Mouse (Mus musculus) hindbrain, postnatal 0 days (tissue): ENCODE measurements around the gene Cyp21a1. TPM values are rescaled to one million over a fixed set of nuclear protein-coding genes. Genes with fewer than 3 reads are reported as not detected.
A peak's percentile ranks its signal among the peaks of the same experiment; 100 is the strongest.
"Not testable (repeated sequence)": the region's sequence is repeated elsewhere in the genome, so short reads cannot be mapped to it uniquely, and the experiment has no call there.

Source experiments
- ATAC-seq: fragments of 200-750 bp; cut with Nextera tagmentation; 2 replicates; pipeline ENCODE4 v1.8.0; 2017; ENCODE audit warnings: mild to moderate bottlenecking, moderate TSS enrichment, moderate library complexity
- DNase-seq: peaks from one replicate; pipeline ENCODE4 v3.0.0-alpha.2; 2015; ENCODE audit warnings: low spot score
- H3K27ac ChIP-seq: fragments of 300-500 bp; sonication (generic); 2 replicates; pipeline ENCODE4 v1.5.1; 2014; ENCODE audit warnings: mild to moderate bottlenecking
- H3K27me3 ChIP-seq: fragments of 300-500 bp; sonication (generic); 2 replicates; pipeline ENCODE4 v1.6.1; 2014; ENCODE audit warnings: low read length, mixed read lengths; ENCODE audit not compliant: insufficient read depth
- H3K36me3 ChIP-seq: fragments of 300-500 bp; sonication (generic); 2 replicates; pipeline ENCODE4 v1.6.1; 2014; ENCODE audit warnings: low read length, mixed read lengths; ENCODE audit not compliant: insufficient read depth
- H3K4me1 ChIP-seq: fragments of 300-500 bp; sonication (generic); 2 replicates; pipeline ENCODE4 v1.6.1; 2014; ENCODE audit warnings: antibody characterized with exemption, low read length, mixed read lengths; ENCODE audit not compliant: insufficient read depth
- H3K4me2 ChIP-seq: fragments of 300-500 bp; sonication (generic); 2 replicates; pipeline ENCODE4 v1.6.1; 2014; ENCODE audit warnings: low read depth, mild to moderate bottlenecking, low read length, moderate library complexity, mixed read lengths
- H3K4me3 ChIP-seq: fragments of 300-500 bp; sonication (generic); 2 replicates; pipeline ENCODE4 v1.5.1; 2014; ENCODE audit warnings: low read length
- H3K9ac ChIP-seq: fragments of 300-500 bp; sonication (generic); replicated peaks from 2 replicates; pipeline ENCODE4 v1.6.1; 2014; ENCODE audit warnings: mild to moderate bottlenecking, low read length, moderate library complexity, mixed read lengths
- H3K9me3 ChIP-seq: fragments of 300-500 bp; sonication (generic); 2 replicates; pipeline ENCODE4 v1.6.1; 2016; ENCODE audit warnings: low read length, mixed read lengths
- CTCF ChIP-seq: IDR thresholded peaks from 2 replicates; pipeline ENCODE4 v1.5.1; 2016; ENCODE audit warnings: antibody characterized with exemption, control low read depth, low read depth
- WGBS: fragments of 180-500 bp; shearing (Covaris S2); extraction: QIAGEN DNeasy Blood & Tissue Kit; methylation state at CpG from one replicate; pipeline ENCODE4 v1.1.7; 2014; 5-methylcytosine and 5-hydroxymethylcytosine counted together
- polyA plus RNA-seq: library from polyadenylated mRNA; unstranded; fragments of >200 nt; fragmentation: Nextera tagmentation; extraction: Ambion mirVana; gene quantifications from 2 replicates; pipeline ENCODE4 v1.2.1, GENCODE M21; 2015
- total RNA-seq: library from RNA; depleted of rRNA; stranded (reverse); fragments of >200 nt; gene quantifications from 2 replicates; pipeline ENCODE4 v1.2.3, GENCODE M21; 2014; rRNA removed

The Cyp21a1 gene
- total RNA-seq (not detected in 2 replicates), polyA plus RNA-seq (not detected in 2 replicates)

- 90% methylated on average over 2 of the region's 6 CpGs for WGBS
- not testable (repeated sequence) for H3K9me3 ChIP-seq, DNase-seq, H3K27ac ChIP-seq, H3K4me1 ChIP-seq, H3K9ac ChIP-seq, H3K36me3 ChIP-seq, H3K27me3 ChIP-seq, H3K4me2 ChIP-seq, ATAC-seq, H3K4me3 ChIP-seq
These were observed at the start of gene Cyp21a1 for GRCm38 (mm10) chr17:34804301-34804700. Cyp21a1 (minus strand) TSS chr17:34804561.

- Histone ChIP-seq H3K27me3 (no peaks in the 10 kb centered on the region), H3K27ac (no peak overlapping the region), H3K9me3 (no peaks in the 10 kb centered on the region), H3K4me3 (no peak overlapping the region), H3K4me1 (peaks cover 13% of the 10 kb centered on the region; the same call in 1 of the 2 replicates), H3K9ac (no peak overlapping the region), H3K4me2 (no peak overlapping the region), H3K36me3 (peaks cover 39% of the 10 kb centered on the region)
- ATAC-seq (no peak), DNase-seq (no peak)
- 83% methylated on average over 8 of the region's 8 CpGs for WGBS
- TF ChIP-seq CTCF = no peak
These were observed 49.1 kb upstream of the Cyp21a1 start for GRCm38 (mm10) chr17:34853511-34853910.

GRCm38 (mm10) chr17:34850517-34851125 is 46.3 kb upstream of the Cyp21a1 start:
- no peak for DNase-seq
- Histone ChIP-seq H3K4me1 (peaks cover 13% of the 10 kb centered on the region; the same call in 1 of the 2 replicates), H3K27ac (peak overlapping the region; percentile 56; the same call in 1 of the 2 replicates), H3K9ac (peak overlapping the region; percentile 71), H3K27me3 (no peaks in the 10 kb centered on the region), H3K4me3 (peak overlapping the region; percentile 92), H3K9me3 (no peaks in the 10 kb centered on the region), H3K36me3 (peaks cover 47% of the 10 kb centered on the region), H3K4me2 (peak overlapping the region; percentile 88)
- no peak for TF ChIP-seq CTCF
- 2% methylated on average over 25 of the region's 25 CpGs for whole genome bisulfite sequencing
- ATAC-seq = no peak

DNA sequence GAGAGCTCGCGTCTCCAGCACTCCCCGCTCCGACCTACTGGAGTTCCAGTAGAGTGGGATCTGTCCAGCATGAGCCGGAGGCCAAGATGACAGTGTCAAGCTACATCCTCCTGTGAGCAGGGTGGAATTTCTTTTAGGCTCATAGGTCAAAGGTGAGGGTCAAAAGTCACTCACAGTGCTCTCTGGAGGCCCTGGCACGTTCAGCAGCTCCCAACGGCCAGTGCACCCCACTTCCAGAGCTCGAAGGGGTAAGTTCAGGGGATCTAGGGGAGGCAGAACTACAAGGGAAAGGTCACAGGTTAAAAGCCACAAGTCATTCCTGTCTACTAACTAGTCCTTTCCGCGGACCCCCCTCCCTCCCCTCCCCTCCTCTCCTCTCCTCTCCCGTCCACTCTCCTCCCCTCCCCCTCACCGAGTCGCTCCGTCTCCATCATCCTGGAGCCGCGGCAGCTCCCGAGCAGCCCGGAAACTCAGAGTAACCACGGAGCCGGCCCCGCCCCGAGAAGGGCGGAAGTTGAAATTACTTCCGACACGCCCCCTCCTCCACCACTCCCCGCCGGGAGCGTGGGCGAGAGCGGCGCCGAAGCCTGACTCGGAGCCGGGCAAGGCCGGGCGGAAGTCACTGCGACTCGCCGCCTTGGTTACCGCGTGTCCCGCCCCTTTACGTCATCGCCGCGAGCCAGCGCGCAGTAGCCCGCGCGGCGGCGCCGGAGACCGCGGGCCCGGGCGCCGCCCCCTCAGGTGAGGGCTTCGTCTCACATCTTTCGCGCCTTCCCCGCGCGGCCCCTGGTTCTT is 45.6 kb upstream of the Cyp21a1 start, which contains the start of the genes Skiv2l and Nelfe:
Skiv2l (minus strand) TSS at position 489 of the 795 bp plus-strand sequence.
Nelfe (plus strand) TSS at position 670 of the 795 bp plus-strand sequence.
- ATAC-seq (peak; percentile 98), DNase-seq (peak; percentile 99)
- peaks cover 13% of the 10 kb centered on the region; the same call in 1 of the 2 replicates for H3K4me1 ChIP-seq
- no peaks in the 10 kb centered on the region for H3K9me3 ChIP-seq
- H3K9ac ChIP-seq = peak within 1 kb of the TSS; percentile 71
- no peak for TF ChIP-seq CTCF
- WGBS = 1% methylated on average over 64 of the region's 65 CpGs
- H3K27me3 ChIP-seq = no peaks in the 10 kb centered on the region
- peaks cover 45% of the 10 kb centered on the region for H3K36me3 ChIP-seq
- peak within 1 kb of the TSS; percentile 92 for H3K4me3 ChIP-seq
- peak within 1 kb of the TSS; percentile 56; the same call in 1 of the 2 replicates for H3K27ac ChIP-seq
- peak within 1 kb of the TSS; percentile 88 for H3K4me2 ChIP-seq

- no peak for ATAC-seq
- Histone ChIP-seq H3K27me3 (no peaks in the 10 kb centered on the region), H3K4me3 (no peak overlapping the region), H3K4me2 (no peak overlapping the region), H3K4me1 (peaks cover 13% of the 10 kb centered on the region; the same call in 1 of the 2 replicates), H3K36me3 (peaks cover 37% of the 10 kb centered on the region), H3K27ac (no peak overlapping the region), H3K9ac (no peak overlapping the region), H3K9me3 (no peaks in the 10 kb centered on the region)
- no peak for TF ChIP-seq CTCF
- DNase-seq = no peak
- 92% methylated on average over 7 of the region's 7 CpGs for WGBS
These were observed 43.3 kb upstream of the Cyp21a1 start for GRCm38 (mm10) chr17:34847615-34848014.

- peaks cover 13% of the 10 kb centered on the region; the same call in 1 of the 2 replicates for H3K4me1 ChIP-seq
- H3K9me3 ChIP-seq = no peaks in the 10 kb centered on the region
- no peak for DNase-seq
- WGBS = 82% methylated on average over 6 of the region's 6 CpGs
- no peak overlapping the region for H3K9ac ChIP-seq
- no peak overlapping the region for H3K27ac ChIP-seq
- ATAC-seq = no peak
- H3K27me3 ChIP-seq = no peaks in the 10 kb centered on the region
- no peak overlapping the region for H3K4me3 ChIP-seq
- TF ChIP-seq CTCF = no peak
- H3K36me3 ChIP-seq = peaks cover 40% of the 10 kb centered on the region
- H3K4me2 ChIP-seq = no peak overlapping the region
These were observed 42.8 kb upstream of the Cyp21a1 start for GRCm38 (mm10) chr17:34847192-34847591.
